Mouse (Mus musculus) limb, embryonic 11.5 days (tissue): ENCODE measurements at regions not wholly inside any gene's neighbourhood (a gene's known extent, or its start where the extent isn't known, plus 50 kb on each side); places are given as distances from the start of the nearest gene placed in this dataset.

Experiments
- ATAC-seq: fragments of 200-750 bp; cut with Nextera tagmentation; 2 replicates; pipeline ENCODE4 v1.8.0; 2017; ENCODE audit warnings: low read depth; ENCODE audit not compliant: insufficient number of reproducible peaks, low FRiP score, low TSS enrichment
- DNase-seq: peaks from one replicate; pipeline ENCODE4 v3.0.0-alpha.2; 2015; ENCODE audit warnings: low spot score
- H3K27ac ChIP-seq: fragments of 300-500 bp; sonication (generic); replicated peaks from 2 replicates; pipeline ENCODE4 v1.5.1; 2014; ENCODE audit warnings: low read depth, mild to moderate bottlenecking, low read length
- H3K27me3 ChIP-seq: fragments of 300-500 bp; sonication (generic); 2 replicates; pipeline ENCODE4 v1.6.1; 2014; ENCODE audit warnings: mild to moderate bottlenecking, low read length, mixed read lengths; ENCODE audit not compliant: control insufficient read depth, insufficient read depth
- H3K36me3 ChIP-seq: fragments of 300-500 bp; sonication (generic); 2 replicates; pipeline ENCODE4 v1.6.1; 2014; ENCODE audit warnings: mild to moderate bottlenecking, low read length, moderate library complexity, mixed read lengths; ENCODE audit not compliant: control insufficient read depth, insufficient read depth
- H3K4me1 ChIP-seq: fragments of 300-500 bp; sonication (generic); 2 replicates; pipeline ENCODE4 v1.6.1; 2014; ENCODE audit warnings: low read length, mixed read lengths; ENCODE audit not compliant: control insufficient read depth, insufficient read depth
- H3K4me2 ChIP-seq: fragments of 300-500 bp; sonication (generic); 2 replicates; pipeline ENCODE4 v1.6.1; 2014; ENCODE audit warnings: low read depth, mild to moderate bottlenecking, moderate library complexity; ENCODE audit not compliant: severe bottlenecking
- H3K4me3 ChIP-seq: fragments of 300-500 bp; sonication (generic); 2 replicates; pipeline ENCODE4 v1.5.1; 2014; ENCODE audit warnings: low read depth, low read length
- H3K9ac ChIP-seq: fragments of 300-500 bp; sonication (generic); 2 replicates; pipeline ENCODE4 v1.6.1; 2014; ENCODE audit warnings: mild to moderate bottlenecking, low read length
- H3K9me3 ChIP-seq: fragments of 300-500 bp; sonication (generic); 2 replicates; pipeline ENCODE4 v1.6.1; 2016; ENCODE audit warnings: low read length; ENCODE audit not compliant: control insufficient read depth
- WGBS: fragments of 180-500 bp; shearing (Covaris S2); extraction: QIAGEN DNeasy Blood & Tissue Kit; methylation state at CpG from one replicate; pipeline ENCODE4 v1.1.7; 2014; 5-methylcytosine and 5-hydroxymethylcytosine counted together

DNA sequence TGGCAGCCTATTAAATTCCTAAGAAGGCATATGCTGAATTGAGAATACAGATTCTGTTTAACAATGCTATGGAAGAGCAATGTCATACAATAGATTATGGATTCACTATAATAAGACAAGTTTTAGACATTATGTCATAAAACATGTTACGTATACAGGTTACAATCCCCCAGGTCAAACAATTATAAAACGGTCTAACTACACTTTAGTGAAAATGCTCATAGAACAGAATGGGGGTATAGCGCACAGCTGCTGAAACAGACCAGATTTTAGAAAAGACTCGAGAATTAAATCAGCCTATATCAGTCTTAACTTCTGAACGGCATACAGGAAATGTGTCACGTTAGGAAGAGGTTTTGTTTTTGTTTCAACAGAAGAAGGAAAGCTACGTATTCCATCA is 660.5 kb upstream of the Sel1l start:
- no peaks in the 10 kb centered on the region for H3K36me3 ChIP-seq
- no peak overlapping the region for H3K27ac ChIP-seq
- WGBS, result 82% methylated on average over 7 of the region's 7 CpGs
- H3K4me2 ChIP-seq, result no peak overlapping the region
- no peak for ATAC-seq
- H3K9me3 ChIP-seq, result no peaks in the 10 kb centered on the region
- no peak overlapping the region for H3K4me3 ChIP-seq
- H3K9ac ChIP-seq, result no peak overlapping the region
- DNase-seq, result no peak
- no peaks in the 10 kb centered on the region for H3K27me3 ChIP-seq
- H3K4me1 ChIP-seq, result no peaks in the 10 kb centered on the region

DNA sequence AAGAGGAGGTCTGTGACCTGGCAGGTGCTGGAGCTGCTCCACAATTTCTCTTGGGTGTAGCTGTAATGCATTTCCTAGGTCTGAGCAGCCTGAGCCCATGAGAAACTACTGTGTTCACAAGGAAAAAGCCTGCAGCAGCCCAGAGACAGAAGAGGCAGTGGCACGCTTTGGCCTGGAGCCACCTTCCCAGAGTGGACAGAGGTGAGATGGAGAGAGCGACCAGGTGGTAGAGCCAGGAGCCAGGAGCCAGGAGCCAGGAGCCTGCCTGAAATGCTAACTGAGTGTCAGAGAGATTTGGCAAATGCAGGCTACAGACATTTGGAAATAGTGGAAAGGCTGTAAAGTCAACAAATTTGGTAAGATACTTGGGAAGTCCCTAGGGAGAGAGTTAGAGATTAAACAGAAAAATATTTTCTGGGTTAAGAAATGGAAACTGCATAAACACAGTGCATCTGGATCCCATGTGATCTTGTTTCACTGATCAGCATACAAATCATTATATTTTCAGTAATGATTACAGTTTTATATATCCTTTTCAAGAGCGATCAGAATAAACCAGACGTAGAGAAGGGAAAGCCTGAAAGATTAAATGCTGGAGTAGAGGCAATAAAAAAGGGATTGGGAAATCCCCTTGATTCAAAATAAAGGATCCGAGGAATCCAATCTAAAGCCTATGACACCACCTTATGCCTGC is 660.0 kb upstream of the Sel1l start:
- WGBS, result 81% methylated on average over 5 of the region's 5 CpGs
- no peak overlapping the region for H3K4me2 ChIP-seq
- DNase-seq (no peak), ATAC-seq (no peak)
- no peak overlapping the region for H3K9ac ChIP-seq
- H3K27me3 ChIP-seq, result no peaks in the 10 kb centered on the region
- H3K4me1 ChIP-seq, result no peaks in the 10 kb centered on the region
- no peaks in the 10 kb centered on the region for H3K36me3 ChIP-seq
- no peak overlapping the region for H3K27ac ChIP-seq
- no peaks in the 10 kb centered on the region for H3K9me3 ChIP-seq
- H3K4me3 ChIP-seq, result no peak overlapping the region

DNA sequence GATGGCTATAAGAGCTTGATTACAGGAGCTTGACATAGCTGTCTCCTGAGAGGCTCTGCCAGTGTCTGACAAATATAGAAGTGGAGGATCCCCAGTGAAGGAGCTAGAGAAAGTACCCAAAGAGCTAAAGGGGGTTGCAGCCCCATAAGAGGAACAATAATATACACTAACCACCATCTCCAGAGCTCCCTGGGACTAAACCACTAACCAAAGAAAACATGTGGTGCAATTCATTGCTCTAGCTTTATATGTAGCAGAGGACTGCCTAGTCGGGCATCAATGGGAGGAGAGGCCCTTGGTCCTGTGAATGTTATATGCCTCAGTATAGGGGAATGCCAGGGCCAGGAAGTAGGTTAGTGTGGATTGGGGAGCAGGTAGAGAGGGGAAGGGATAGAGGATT is 635.0 kb upstream of the Sel1l start:
- WGBS, result 92% methylated on average over 1 of the region's 1 CpGs
- H3K4me2 ChIP-seq, result no peak overlapping the region
- no peaks in the 10 kb centered on the region for H3K27me3 ChIP-seq
- no peaks in the 10 kb centered on the region for H3K9me3 ChIP-seq
- DNase-seq, result no peak
- no peaks in the 10 kb centered on the region for H3K36me3 ChIP-seq
- H3K4me1 ChIP-seq, result no peaks in the 10 kb centered on the region
- no peak for ATAC-seq
- no peak overlapping the region for H3K4me3 ChIP-seq
- no peak overlapping the region for H3K27ac ChIP-seq
- no peak overlapping the region for H3K9ac ChIP-seq

DNA sequence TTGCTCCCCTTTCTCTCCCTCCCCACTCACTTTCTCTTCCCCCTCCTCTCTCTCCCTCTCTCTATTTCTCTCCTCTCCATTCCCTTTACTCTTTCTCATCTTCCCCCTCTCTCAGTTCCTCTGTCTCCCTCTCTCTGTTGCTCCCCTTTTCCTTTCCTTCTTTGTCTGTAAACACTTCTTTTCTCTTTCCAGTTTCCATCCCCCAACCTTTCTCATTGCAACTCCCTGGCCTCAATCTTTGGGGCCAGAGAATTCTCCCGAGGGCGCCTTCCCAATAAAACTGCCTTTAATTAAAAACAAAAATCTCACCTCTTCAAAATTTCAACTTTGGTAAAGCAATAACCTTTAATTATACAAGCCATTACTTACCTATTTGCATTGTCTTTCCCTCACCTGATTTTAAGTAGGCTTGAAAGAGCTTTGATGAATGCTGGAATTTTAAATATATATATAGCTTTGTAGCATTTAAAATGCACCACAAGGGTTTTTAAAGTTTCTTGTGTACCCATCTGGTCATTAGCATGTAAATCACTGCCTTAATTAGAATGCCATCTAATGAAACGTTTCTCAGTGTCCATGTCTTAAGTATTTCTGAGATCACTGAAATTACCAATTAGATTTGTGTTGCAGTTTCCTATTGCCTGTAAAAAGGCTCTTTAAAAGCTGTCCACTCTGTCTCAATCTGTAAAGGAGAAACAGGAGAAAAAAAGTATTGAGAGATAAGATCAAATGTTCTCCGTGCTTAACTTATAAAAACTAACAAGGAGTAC is 625.5 kb upstream of the Sel1l start:
- DNase-seq (no peak), ATAC-seq (no peak)
- Histone ChIP-seq H3K9ac (no peak overlapping the region), H3K27me3 (no peaks in the 10 kb centered on the region), H3K4me3 (no peak overlapping the region), H3K36me3 (no peaks in the 10 kb centered on the region), H3K27ac (no peak overlapping the region), H3K4me2 (no peak overlapping the region), H3K4me1 (no peaks in the 10 kb centered on the region), H3K9me3 (no peaks in the 10 kb centered on the region)
- WGBS, result 29% methylated on average over 4 of the region's 4 CpGs

DNA sequence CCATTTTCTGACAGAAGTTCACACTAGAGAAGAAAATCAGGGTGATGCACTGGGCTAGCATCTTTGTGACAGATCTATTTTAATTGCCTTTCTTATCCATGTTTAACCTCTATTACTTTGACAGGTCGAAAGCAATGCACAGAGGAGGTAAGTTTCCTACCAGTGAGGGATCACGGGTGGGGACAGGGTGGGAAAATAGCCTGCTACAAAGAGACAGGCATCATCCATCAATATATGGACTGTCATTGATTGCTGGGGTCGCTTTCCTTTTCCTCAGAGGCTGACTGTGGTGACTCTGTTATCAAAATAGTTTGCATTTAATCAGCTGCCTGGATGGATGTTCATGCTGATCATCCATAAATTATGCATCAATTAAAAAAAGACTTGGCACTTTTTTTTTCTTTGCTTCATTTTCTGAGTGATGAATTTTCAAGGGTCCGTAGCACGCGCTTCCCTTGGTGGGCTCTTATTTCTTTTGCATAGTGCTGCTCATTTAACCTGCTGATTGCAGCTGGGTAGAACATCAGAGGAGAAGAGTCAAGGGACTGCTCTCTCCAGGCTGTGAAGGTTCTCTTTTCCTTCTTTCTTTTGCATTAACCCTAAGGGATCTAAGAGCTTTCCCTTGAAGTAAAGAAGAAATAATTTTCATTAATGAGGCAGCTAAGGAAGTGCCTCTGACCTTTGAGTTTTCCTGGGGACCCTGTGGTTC is 602.3 kb upstream of the Sel1l start:
- H3K27me3 ChIP-seq, result no peaks in the 10 kb centered on the region
- no peaks in the 10 kb centered on the region for H3K9me3 ChIP-seq
- no peaks in the 10 kb centered on the region for H3K4me1 ChIP-seq
- H3K27ac ChIP-seq, result no peak overlapping the region
- no peak overlapping the region for H3K4me3 ChIP-seq
- ATAC-seq (no peak), DNase-seq (no peak)
- WGBS, result 73% methylated on average over 6 of the region's 6 CpGs
- H3K9ac ChIP-seq, result no peak overlapping the region
- H3K36me3 ChIP-seq, result no peaks in the 10 kb centered on the region
- no peak overlapping the region for H3K4me2 ChIP-seq

GRCm38 (mm10) chr12:92418458-92418857 is 569.5 kb upstream of the Sel1l start:
- no peak for DNase-seq
- Histone ChIP-seq H3K4me2 (no peak overlapping the region), H3K9me3 (no peaks in the 10 kb centered on the region), H3K9ac (no peak overlapping the region), H3K4me1 (no peaks in the 10 kb centered on the region), H3K36me3 (no peaks in the 10 kb centered on the region), H3K27me3 (no peaks in the 10 kb centered on the region), H3K4me3 (no peak overlapping the region), H3K27ac (no peak overlapping the region)
- WGBS, result 67% methylated on average over 4 of the region's 4 CpGs
- ATAC-seq, result no peak

GRCm38 (mm10) chr12:92405506-92405905 is 556.5 kb upstream of the Sel1l start:
- DNase-seq (peak; percentile 37), ATAC-seq (no peak)
- H3K9me3 ChIP-seq, result no peaks in the 10 kb centered on the region
- H3K4me1 ChIP-seq, result no peaks in the 10 kb centered on the region
- H3K27ac ChIP-seq, result no peak overlapping the region
- H3K27me3 ChIP-seq, result no peaks in the 10 kb centered on the region
- H3K4me3 ChIP-seq, result no peak overlapping the region
- no peak overlapping the region for H3K4me2 ChIP-seq
- H3K36me3 ChIP-seq, result no peaks in the 10 kb centered on the region
- no peak overlapping the region for H3K9ac ChIP-seq

- DNase-seq (no peak), ATAC-seq (no peak)
Measured at GRCm38 (mm10) chr12:92400987-92401386, 552.0 kb upstream of the Sel1l start.

More at GRCm38 (mm10) chr12:92400987-92401386, 552.0 kb upstream of the Sel1l start:
- Histone ChIP-seq H3K4me1 (no peaks in the 10 kb centered on the region), H3K36me3 (no peaks in the 10 kb centered on the region), H3K9ac (no peak overlapping the region), H3K27ac (no peak overlapping the region), H3K9me3 (no peaks in the 10 kb centered on the region), H3K27me3 (no peaks in the 10 kb centered on the region), H3K4me2 (no peak overlapping the region), H3K4me3 (no peak overlapping the region)
- 48% methylated on average over 1 of the region's 1 CpGs for WGBS
